Mouse (Mus musculus) hindbrain, embryonic 14.5 days (tissue): ENCODE data around the gene Map3k13. TPM values are rescaled to one million over a fixed set of nuclear protein-coding genes. Genes with fewer than 3 reads are reported as not detected.
"Not testable (repeated sequence)": the region's sequence is repeated elsewhere in the genome, so short reads cannot be mapped to it uniquely, and the experiment has no call there.

Experiments
- ATAC-seq: fragments of 200-750 bp; cut with Nextera tagmentation; 2 replicates; pipeline ENCODE4 v1.8.0; 2017; ENCODE audit warnings: moderate number of reproducible peaks, mild to moderate bottlenecking, moderate TSS enrichment, moderate library complexity; ENCODE audit not compliant: low FRiP score
- DNase-seq: peaks from one replicate; pipeline ENCODE4 v3.0.0-alpha.2; 2015; ENCODE audit warnings: low spot score
- H3K27ac ChIP-seq: fragments of 300-500 bp; sonication (generic); 2 replicates; pipeline ENCODE4 v1.5.1; 2014; ENCODE audit warnings: mild to moderate bottlenecking, moderate library complexity
- H3K27me3 ChIP-seq: fragments of 300-500 bp; sonication (generic); 2 replicates; pipeline ENCODE4 v1.6.1; 2014; ENCODE audit warnings: mild to moderate bottlenecking, low read length, mixed read lengths; ENCODE audit not compliant: control insufficient read depth, insufficient read depth
- H3K36me3 ChIP-seq: fragments of 300-500 bp; sonication (generic); replicated peaks from 2 replicates; pipeline ENCODE4 v1.6.1; 2014; ENCODE audit not compliant: control insufficient read depth, insufficient read depth
- H3K4me1 ChIP-seq: fragments of 300-500 bp; sonication (generic); replicated peaks from 2 replicates; pipeline ENCODE4 v1.6.1; 2014; ENCODE audit warnings: antibody characterized with exemption, low read length, mixed read lengths; ENCODE audit not compliant: control insufficient read depth, insufficient read depth
- H3K4me2 ChIP-seq: fragments of 300-500 bp; sonication (generic); replicated peaks from 2 replicates; pipeline ENCODE4 v1.6.1; 2014; ENCODE audit warnings: mild to moderate bottlenecking, moderate library complexity
- H3K4me3 ChIP-seq: fragments of 300-500 bp; sonication (generic); replicated peaks from 2 replicates; pipeline ENCODE4 v1.5.1; 2014; ENCODE audit warnings: mild to moderate bottlenecking, low read length
- H3K9ac ChIP-seq: fragments of 300-500 bp; sonication (generic); 2 replicates; pipeline ENCODE4 v1.6.1; 2014
- H3K9me3 ChIP-seq: fragments of 300-500 bp; sonication (generic); 2 replicates; pipeline ENCODE4 v1.6.1; 2016; ENCODE audit warnings: low read length; ENCODE audit not compliant: control insufficient read depth
- WGBS: fragments of 180-500 bp; shearing (Covaris S2); extraction: QIAGEN DNeasy Blood & Tissue Kit; methylation state at CpG from one replicate; pipeline ENCODE4 v1.1.7; 2014; 5-methylcytosine and 5-hydroxymethylcytosine counted together
- polyA plus RNA-seq: library from polyadenylated mRNA; unstranded; fragments of >200 nt; fragmentation: Nextera tagmentation; extraction: Ambion mirVana; gene quantifications from 2 replicates; pipeline ENCODE4 v1.2.1, GENCODE M21; 2014

Map3k13 gene
- polyA plus RNA-seq, 1 experiment from 2014 or later = 8.3 TPM

GRCm38 (mm10) chr16:21794697-21795045 lies 525 bp downstream of the Map3k13 start:
- Histone ChIP-seq H3K9me3 (no peaks in the 10 kb centered on the region), H3K9ac (peak overlapping the region; percentile 85), H3K4me1 (peaks cover 7% of the 10 kb centered on the region; the same call in 1 of the 2 replicates), H3K4me3 (peak overlapping the region; percentile 76), H3K4me2 (peak overlapping the region; percentile 73), H3K27ac (peak overlapping the region; percentile 88), H3K27me3 (no peaks in the 10 kb centered on the region), H3K36me3 (peaks cover 7% of the 10 kb centered on the region)
- no peak for DNase-seq
- peak; percentile 26 for ATAC-seq
- 1% methylated on average over 14 of the region's 14 CpGs for WGBS

- Histone ChIP-seq H3K4me1 (peaks cover 7% of the 10 kb centered on the region; the same call in 1 of the 2 replicates), H3K9ac (peak overlapping the region; percentile 85), H3K9me3 (no peaks in the 10 kb centered on the region), H3K4me3 (peak overlapping the region; percentile 76), H3K27ac (no peak overlapping the region), H3K27me3 (no peaks in the 10 kb centered on the region), H3K4me2 (peak overlapping the region; percentile 73), H3K36me3 (peaks cover 9% of the 10 kb centered on the region)
- DNase-seq (no peak), ATAC-seq (no peak)
- 14% methylated on average over 5 of the region's 5 CpGs for WGBS
Measured at GRCm38 (mm10) chr16:21795071-21795470, 925 bp downstream of the Map3k13 start.

GRCm38 (mm10) chr16:21804258-21804657 lies 10.1 kb downstream of the Map3k13 start:
- H3K4me2 ChIP-seq = no peak overlapping the region
- whole genome bisulfite sequencing = 89% methylated on average over 1 of the region's 1 CpGs
- H3K9me3 ChIP-seq = no peaks in the 10 kb centered on the region
- H3K4me1 ChIP-seq = no peaks in the 10 kb centered on the region
- no peak overlapping the region for H3K4me3 ChIP-seq
- no peaks in the 10 kb centered on the region for H3K27me3 ChIP-seq
- ATAC-seq (no peak), DNase-seq (no peak)
- no peak overlapping the region for H3K27ac ChIP-seq
- peaks cover 50% of the 10 kb centered on the region for H3K36me3 ChIP-seq
- H3K9ac ChIP-seq = no peak overlapping the region

GRCm38 (mm10) chr16:21806892-21807291 lies 12.7 kb downstream of the Map3k13 start:
- Histone ChIP-seq H3K36me3 (peaks cover 47% of the 10 kb centered on the region), H3K4me3 (no peak overlapping the region), H3K9ac (no peak overlapping the region), H3K4me2 (no peak overlapping the region), H3K9me3 (no peaks in the 10 kb centered on the region), H3K27ac (no peak overlapping the region), H3K4me1 (no peaks in the 10 kb centered on the region), H3K27me3 (no peaks in the 10 kb centered on the region)
- DNase-seq (no peak), ATAC-seq (no peak)
- WGBS = 93% methylated on average over 1 of the region's 1 CpGs

GRCm38 (mm10) chr16:21807786-21808185 lies 13.6 kb downstream of the Map3k13 start:
- H3K36me3 ChIP-seq = peaks cover 40% of the 10 kb centered on the region
- H3K27me3 ChIP-seq, H3K4me1 ChIP-seq, H3K9me3 ChIP-seq, H3K27ac ChIP-seq, H3K4me2 ChIP-seq, H3K4me3 ChIP-seq, H3K9ac ChIP-seq, ATAC-seq, DNase-seq: not testable (repeated sequence)
- WGBS = 93% methylated on average over 7 of the region's 7 CpGs

GRCm38 (mm10) chr16:21813164-21813834 lies 19.2 kb downstream of the Map3k13 start:
- 73% methylated on average over 6 of the region's 6 CpGs for whole genome bisulfite sequencing
- no peaks in the 10 kb centered on the region for H3K9me3 ChIP-seq
- no peak overlapping the region for H3K4me3 ChIP-seq

GRCm38 (mm10) chr16:21814861-21815668 lies 20.9 kb downstream of the Map3k13 start:
- H3K9me3 ChIP-seq = no peaks in the 10 kb centered on the region
- no peak overlapping the region for H3K4me3 ChIP-seq
- peaks cover 11% of the 10 kb centered on the region for H3K36me3 ChIP-seq
- ATAC-seq (peak; percentile 40), DNase-seq (peak; percentile 86)
- WGBS = 59% methylated on average over 11 of the region's 11 CpGs
- H3K9ac ChIP-seq = peak overlapping the region; percentile 7; the same call in 1 of the 2 replicates
- H3K4me1 ChIP-seq = no peaks in the 10 kb centered on the region
- 0 out of 2 replicates have a peak overlapping the region, but pooled peaks have one; percentile 14 for H3K27ac ChIP-seq
- H3K4me2 ChIP-seq = peak overlapping the region; percentile 11; the same call in 1 of the 2 replicates
- H3K27me3 ChIP-seq = no peaks in the 10 kb centered on the region

More at GRCm38 (mm10) chr16:21813164-21813834, 19.2 kb downstream of the Map3k13 start:
- no peak for DNase-seq
- no peak overlapping the region for H3K9ac ChIP-seq
- peaks cover 27% of the 10 kb centered on the region for H3K36me3 ChIP-seq
- no peak overlapping the region for H3K27ac ChIP-seq
- no peak overlapping the region for H3K4me2 ChIP-seq
- no peaks in the 10 kb centered on the region for H3K4me1 ChIP-seq
- ATAC-seq = no peak
- no peaks in the 10 kb centered on the region for H3K27me3 ChIP-seq

- ATAC-seq = peak; percentile 46
- no peaks in the 10 kb centered on the region for H3K4me1 ChIP-seq
- H3K4me3 ChIP-seq = no peak overlapping the region
- peak overlapping the region; percentile 11; the same call in 1 of the 2 replicates for H3K4me2 ChIP-seq
- H3K9me3 ChIP-seq = no peaks in the 10 kb centered on the region
- H3K27me3 ChIP-seq = no peaks in the 10 kb centered on the region
- H3K36me3 ChIP-seq = peaks cover 6% of the 10 kb centered on the region; the same call in 1 of the 2 replicates
- DNase-seq = no peak
- H3K27ac ChIP-seq = peak overlapping the region; percentile 51
- peak overlapping the region; percentile 7; the same call in 1 of the 2 replicates for H3K9ac ChIP-seq
- WGBS = 39% methylated on average over 7 of the region's 7 CpGs
Measured at GRCm38 (mm10) chr16:21815669-21816010, 21.5 kb downstream of the Map3k13 start.

GRCm38 (mm10) chr16:21818132-21818531 lies 24.0 kb downstream of the Map3k13 start:
- H3K4me1 ChIP-seq = no peaks in the 10 kb centered on the region

More at GRCm38 (mm10) chr16:21818132-21818531, 24.0 kb downstream of the Map3k13 start:
- Histone ChIP-seq H3K36me3 (no peaks in the 10 kb centered on the region; the same call in 1 of the 2 replicates), H3K4me2 (no peak overlapping the region), H3K27ac (no peak overlapping the region), H3K27me3 (no peaks in the 10 kb centered on the region), H3K4me3 (no peak overlapping the region), H3K9ac (no peak overlapping the region), H3K9me3 (no peaks in the 10 kb centered on the region)
- DNase-seq (no peak), ATAC-seq (no peak)
- WGBS = 45% methylated on average over 9 of the region's 9 CpGs
